16 mouse cellular contexts compared by ENCODE assay signal in the genomic region with DNA sequence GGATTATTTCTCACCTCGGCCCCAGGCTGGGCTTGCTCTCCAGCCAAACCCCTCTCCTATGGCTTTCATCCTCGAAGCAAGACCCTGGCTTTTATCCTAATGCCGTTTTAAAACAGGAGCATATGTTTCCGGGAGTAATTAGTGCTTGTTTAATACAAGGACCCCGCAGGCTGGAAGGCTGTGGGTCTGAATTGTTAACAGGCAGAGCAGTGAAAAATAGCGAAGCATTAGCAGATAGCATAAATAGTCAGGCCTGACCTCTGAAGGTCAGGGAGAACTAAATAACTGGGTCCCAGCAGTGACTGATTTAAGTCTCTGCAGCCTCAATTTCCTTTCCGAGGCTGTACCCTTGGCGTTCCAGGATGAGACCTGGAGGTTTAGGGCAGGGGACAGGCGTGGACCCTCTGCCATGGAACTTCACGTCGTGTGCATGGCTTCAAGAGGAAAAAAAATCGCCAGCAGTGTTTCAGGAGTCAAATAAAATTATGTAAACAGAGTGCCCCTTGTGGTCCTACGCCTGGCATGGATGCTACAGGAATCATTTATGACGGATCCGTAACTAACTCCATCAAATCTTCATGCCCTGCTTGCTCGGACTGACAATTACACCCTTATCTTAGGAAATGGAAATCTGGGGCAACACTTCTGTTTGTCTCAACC.
A peak's percentile ranks its signal among the peaks of the same experiment; 100 is the strongest.
DNase-seq lines count a peak whose midpoint lies in the region; ATAC-seq and TF ChIP-seq lines count a peak whose summit lies in the region.
"Had no signal": no experiment of that assay in that cellular context is flagged by ENCODE, and none has a peak within 500 bp of the region (broad histone marks: within the 10 kb centered on the region; RNA-seq: fewer than 3 reads in every experiment).

No protein-coding gene starts in this region.

- 0 out of 2 replicates have a peak overlapping the region, but pooled peaks have one; percentile 31 for H3K27ac ChIP-seq in forebrain, embryonic 11.5 days (ENCODE audit: low read depth, low read length)
- no peak overlapping the region for H3K27ac ChIP-seq in forebrain, postnatal 0 days (ENCODE audit: low read depth, low read length)
- peak overlapping the region; percentile 20 for H3K27ac ChIP-seq in midbrain, embryonic 12.5 days (replicated peaks)
- H3K27ac ChIP-seq: liver, embryonic 14.5 days; stomach, embryonic 15.5 days had no signal

- peaks cover 6% of the 10 kb centered on the region; the same call in 1 of the 2 replicates for H3K4me1 ChIP-seq in forebrain, embryonic 11.5 days (replicated peaks; ENCODE audit: control insufficient read depth, insufficient read depth, low read length)
- H3K4me1 ChIP-seq in forebrain, postnatal 0 days (ENCODE audit: insufficient read depth): no peaks in the 10 kb centered on the region
- H3K4me1 ChIP-seq in midbrain, embryonic 12.5 days: peaks cover 24% of the 10 kb centered on the region
- H3K4me1 ChIP-seq: stomach, embryonic 15.5 days had no signal

- H3K9me3 ChIP-seq in forebrain, embryonic 11.5 days (ENCODE audit: control insufficient read depth, low read length): no peaks in the 10 kb centered on the region
- no peaks in the 10 kb centered on the region for H3K9me3 ChIP-seq in forebrain, postnatal 0 days (ENCODE audit: low read length)
- H3K9me3 ChIP-seq in midbrain, embryonic 12.5 days: no peaks in the 10 kb centered on the region
- H3K9me3 ChIP-seq: heart, embryonic 12.5 days; stomach, embryonic 15.5 days had no signal

- no peak for TF ChIP-seq CTCF in forebrain, postnatal 0 days (IDR thresholded peaks at IDR 0.05; ENCODE audit: low read depth)

- no peak overlapping the region for H3K9ac ChIP-seq in forebrain, embryonic 11.5 days (ENCODE audit: low read length)
- no peak overlapping the region for H3K9ac ChIP-seq in forebrain, postnatal 0 days
- H3K9ac ChIP-seq in midbrain, embryonic 12.5 days (replicated peaks): no peak overlapping the region
- H3K9ac ChIP-seq: heart, embryonic 12.5 days; liver, embryonic 14.5 days; stomach, embryonic 15.5 days had no signal

- no peaks in the 10 kb centered on the region for H3K36me3 ChIP-seq in forebrain, embryonic 11.5 days (ENCODE audit: control insufficient read depth, insufficient read depth, low read length)
- no peaks in the 10 kb centered on the region for H3K36me3 ChIP-seq in forebrain, postnatal 0 days (ENCODE audit: insufficient read depth)
- H3K36me3 ChIP-seq in midbrain, embryonic 12.5 days: no peaks in the 10 kb centered on the region
- H3K36me3 ChIP-seq: heart, embryonic 12.5 days; stomach, embryonic 15.5 days had no signal

- 12% methylated on average over 16 of the region's 16 CpGs for WGBS in forebrain, embryonic 11.5 days
- 15% methylated on average over 16 of the region's 16 CpGs for WGBS in forebrain, postnatal 0 days
- WGBS in midbrain, embryonic 12.5 days: 9% methylated on average over 16 of the region's 16 CpGs

- H3K4me2 ChIP-seq in forebrain, embryonic 11.5 days (ENCODE audit: low read depth, low read length, severe bottlenecking): no peak overlapping the region
- H3K4me2 ChIP-seq in forebrain, postnatal 0 days (ENCODE audit: low read depth): no peak overlapping the region
- H3K4me2 ChIP-seq in midbrain, embryonic 12.5 days (replicated peaks): peak overlapping the region; percentile 30
- H3K4me2 ChIP-seq: heart, embryonic 12.5 days; stomach, embryonic 15.5 days had no signal

- DNase-seq in forebrain, embryonic 11.5 days (ENCODE audit: low spot score): no peak
- no peak for DNase-seq in forebrain, postnatal 0 days
- peak; percentile 72 for DNase-seq in embryo, embryonic 11 days
- DNase-seq in forelimb bud, embryonic 11.5 days (ENCODE audit: low read depth, low spot score): peak; percentile 68
- no peak for DNase-seq in natural killer cell, adult 2 months (ENCODE audit: low spot score in 2 of 2)
- DNase-seq in right cerebral cortex, postnatal 25 days: no peak
- no peak for DNase-seq in layer of hippocampus, adult 9-10 months (ENCODE audit: low spot score)
- DNase-seq: cerebellum, adult 11 months; gastrocnemius, postnatal 10 days; kidney, adult 18-20 months; kidney, postnatal 4 days; thymus, postnatal 36 days had no signal

- H3K4me3 ChIP-seq in forebrain, embryonic 11.5 days (ENCODE audit: low read depth, low read length): no peak overlapping the region
- no peak overlapping the region for H3K4me3 ChIP-seq in forebrain, postnatal 0 days (ENCODE audit: low read depth, low read length)
- H3K4me3 ChIP-seq in midbrain, embryonic 12.5 days: no peak overlapping the region
- H3K4me3 ChIP-seq: heart, embryonic 12.5 days; stomach, embryonic 15.5 days had no signal

- ATAC-seq in forebrain, embryonic 11.5 days (replicated peaks; ENCODE audit: low FRiP score): no peak
- no peak for ATAC-seq in forebrain, postnatal 0 days
- ATAC-seq in midbrain, embryonic 12.5 days (ENCODE audit: low FRiP score, low read depth): no peak

- no peaks in the 10 kb centered on the region; the same call in 1 of the 2 replicates for H3K27me3 ChIP-seq in forebrain, embryonic 11.5 days (ENCODE audit: control insufficient read depth, insufficient read depth, low read length)
- H3K27me3 ChIP-seq in forebrain, postnatal 0 days (ENCODE audit: insufficient read depth, low read length): no peaks in the 10 kb centered on the region
- peaks cover 25% of the 10 kb centered on the region for H3K27me3 ChIP-seq in midbrain, embryonic 12.5 days
- H3K27me3 ChIP-seq: stomach, embryonic 15.5 days had no signal

Comparison
In these comparisons a context has a peak if more than half of its experiments do, and no peak if none do; other contexts are left out.
1. DNase-seq: peak in embryo, embryonic 11 days (single experiment) and forelimb bud, embryonic 11.5 days (single experiment); none in forebrain, embryonic 11.5 days (single experiment), forebrain, postnatal 0 days (single experiment), natural killer cell, adult 2 months (0 of 2), right cerebral cortex, postnatal 25 days (single experiment) and layer of hippocampus, adult 9-10 months (single experiment).